Mouse (Mus musculus): ENCODE measurements at regions not wholly inside any gene's neighbourhood (a gene's known extent, or its start where the extent isn't known, plus 50 kb on each side); places are given as distances from the start of the nearest gene placed in this dataset.

- DNase-seq (ENCODE audit: low spot score in 2 of 2): no peak
- intact Hi-C loops (cut with DNase I): no loop called here
Measured at GRCm38 (mm10) chr15:38351701-38352100, 926.3 kb downstream of the 4930447A16Rik start.

GRCm38 (mm10) chr15:38353371-38353770, 928.0 kb downstream of the 4930447A16Rik start:
- DNase-seq (ENCODE audit: low spot score in 2 of 2): no peak
- intact Hi-C loops (cut with DNase I): no loop called here

GRCm38 (mm10) chr15:38359053-38359452, 933.7 kb downstream of the 4930447A16Rik start:
- intact Hi-C loops (cut with DNase I): no loop called here
- no peak for DNase-seq (ENCODE audit: low spot score in 2 of 2)

- intact Hi-C loops (cut with DNase I): no loop called here
- no peak for DNase-seq (ENCODE audit: low spot score in 2 of 2)
Measured at GRCm38 (mm10) chr15:38363522-38363921, 938.2 kb downstream of the 4930447A16Rik start.

- intact Hi-C loops (cut with DNase I): no loop called here
- DNase-seq (ENCODE audit: low spot score in 2 of 2): no peak
Measured at GRCm38 (mm10) chr15:38364014-38364413, 938.7 kb downstream of the 4930447A16Rik start.

GRCm38 (mm10) chr15:38367643-38368042, 942.3 kb downstream of the 4930447A16Rik start:
- DNase-seq (ENCODE audit: low spot score in 2 of 2): no peak
- intact Hi-C loops (cut with DNase I): no loop called here

GRCm38 (mm10) chr15:38368291-38368690, 942.9 kb downstream of the 4930447A16Rik start:
- intact Hi-C loops (cut with DNase I): no loop called here
- no peak for DNase-seq (ENCODE audit: low spot score in 2 of 2)

GRCm38 (mm10) chr15:38371404-38372090, 946.2 kb downstream of the 4930447A16Rik start:
- intact Hi-C loops (cut with DNase I): no loop called here

GRCm38 (mm10) chr15:38373797-38374196, 948.4 kb downstream of the 4930447A16Rik start:
- DNase-seq (ENCODE audit: low spot score in 2 of 2): peak; percentile 44 to 66
- intact Hi-C loops (cut with DNase I): no loop called here

More at GRCm38 (mm10) chr15:38371404-38372090, 946.2 kb downstream of the 4930447A16Rik start:
- DNase-seq (ENCODE audit: low spot score in 2 of 2): no peak

- peak in 1 of 2 experiments; percentile 31 for DNase-seq (ENCODE audit: low spot score in 2 of 2)
- intact Hi-C loops (cut with DNase I): no loop called here
Measured at GRCm38 (mm10) chr15:38374786-38375185, 949.4 kb downstream of the 4930447A16Rik start.

GRCm38 (mm10) chr15:38378106-38378505, 952.8 kb downstream of the 4930447A16Rik start:
- intact Hi-C loops (cut with DNase I): no loop called here
- no peak for DNase-seq (ENCODE audit: low spot score in 2 of 2)

GRCm38 (mm10) chr15:38387617-38388016, 962.3 kb downstream of the 4930447A16Rik start:
- intact Hi-C loops (cut with DNase I): no loop called here
- DNase-seq (ENCODE audit: low spot score in 2 of 2): peak; percentile 16 to 58

- no peak for DNase-seq (ENCODE audit: low spot score in 2 of 2)
- intact Hi-C loops (cut with DNase I): no loop called here
Measured at GRCm38 (mm10) chr15:38388436-38388835, 963.1 kb downstream of the 4930447A16Rik start.

- intact Hi-C loops (cut with DNase I): no loop called here
- no peak for DNase-seq (ENCODE audit: low spot score in 2 of 2)
Measured at GRCm38 (mm10) chr15:38390450-38390849, 965.1 kb downstream of the 4930447A16Rik start.

- intact Hi-C loops (cut with DNase I): no loop called here
- no peak for DNase-seq (ENCODE audit: low spot score in 2 of 2)
Measured at GRCm38 (mm10) chr15:38391420-38391819, 966.1 kb downstream of the 4930447A16Rik start.

GRCm38 (mm10) chr15:38391860-38392259, 966.5 kb downstream of the 4930447A16Rik start:
- no peak for DNase-seq (ENCODE audit: low spot score in 2 of 2)
- intact Hi-C loops (cut with DNase I): no loop called here

GRCm38 (mm10) chr15:38392441-38393149, 967.2 kb downstream of the 4930447A16Rik start:
- intact Hi-C loops (cut with DNase I): no loop called here

GRCm38 (mm10) chr15:38398852-38399251, 973.5 kb downstream of the 4930447A16Rik start:
- DNase-seq (ENCODE audit: low spot score in 2 of 2): no peak
- intact Hi-C loops (cut with DNase I): no loop called here

More at GRCm38 (mm10) chr15:38392441-38393149, 967.2 kb downstream of the 4930447A16Rik start:
- DNase-seq (ENCODE audit: low spot score in 2 of 2): no peak

- intact Hi-C loops (cut with DNase I): no loop called here
- no peak for DNase-seq (ENCODE audit: low spot score in 2 of 2)
Measured at GRCm38 (mm10) chr15:38402762-38403161, 977.4 kb downstream of the 4930447A16Rik start.

- DNase-seq (ENCODE audit: low spot score in 2 of 2): no peak
- intact Hi-C loops (cut with DNase I): no loop called here
Measured at GRCm38 (mm10) chr15:38403760-38404375, 978.5 kb downstream of the 4930447A16Rik start.

All from left cerebral cortex, postnatal 25 days (tissue).